Mouse (Mus musculus) heart, postnatal 0 days (tissue): ENCODE results near the gene Gm11983.

Experiments
- CTCF ChIP-seq: IDR thresholded peaks from 2 replicates; pipeline ENCODE4 v1.5.1; 2016; ENCODE audit warnings: antibody characterized with exemption, control low read depth, low read depth
- EP300 ChIP-seq: IDR thresholded peaks from 2 replicates; pipeline ENCODE4 v1.6.1; 2016; ENCODE audit warnings: antibody characterized with exemption, low read depth

- TF ChIP-seq CTCF (peak; percentile 24; the same call in 1 of the 2 replicates), EP300 (no peak)
These were observed 46.8 kb downstream of the Gm11983 start for GRCm38 (mm10) chr11:6790690-6791089.
